Mouse (Mus musculus) C2C12 (cell line): ENCODE measurements around the gene Bricd5. TPM values are rescaled to one million over a fixed set of nuclear protein-coding genes. Genes with fewer than 3 reads are reported as not detected.

Experiments
- H3K27me3 ChIP-seq: one replicate; pipeline ENCODE4 v1.6.1; 2011; ENCODE audit not compliant: control insufficient read depth, insufficient read depth, insufficient read length
- H3K36me3 ChIP-seq: one replicate; pipeline ENCODE4 v1.6.1; 2011; ENCODE audit not compliant: control insufficient read depth, insufficient read depth
- H3K4me3 ChIP-seq: one replicate; pipeline ENCODE4 v1.5.1; 2011; ENCODE audit warnings: mild to moderate bottlenecking, control low read depth; ENCODE audit not compliant: poor library complexity, insufficient read depth, severe bottlenecking
- H3K79me2 ChIP-seq: one replicate; pipeline ENCODE4 v1.6.1; 2011; ENCODE audit not compliant: control insufficient read depth, insufficient read depth
- H3K79me3 ChIP-seq: one replicate; pipeline ENCODE4 v1.6.1; 2011; ENCODE audit warnings: low read depth, control low read depth
- H3ac ChIP-seq: one replicate; pipeline ENCODE3; 2011; ENCODE audit warnings: low read depth; ENCODE audit not compliant: control insufficient read depth, insufficient read length
- CEBPB ChIP-seq: IDR thresholded peaks from one replicate; pipeline ENCODE4 v1.6.1; 2011; ENCODE audit warnings: low read depth, mild to moderate bottlenecking, control low read depth, moderate library complexity
- CTCF ChIP-seq: IDR thresholded peaks from one replicate; pipeline ENCODE4 v1.5.1; 2011; ENCODE audit not compliant: control insufficient read depth, insufficient read depth, insufficient read length
- FOSL1 ChIP-seq: IDR thresholded peaks from one replicate; pipeline ENCODE4 v1.8.0; 2011; ENCODE audit warnings: mild to moderate bottlenecking, low read length; ENCODE audit not compliant: poor library complexity, insufficient read depth, severe bottlenecking
- MAX ChIP-seq: IDR thresholded peaks from one replicate; pipeline ENCODE4 v1.6.1; 2011; ENCODE audit warnings: mild to moderate bottlenecking, control low read depth
- MYOD1 ChIP-seq: IDR thresholded peaks from one replicate; pipeline ENCODE4 v1.6.1; 2011; ENCODE audit warnings: low read depth; ENCODE audit not compliant: control insufficient read depth, insufficient read length
- MYOG ChIP-seq: IDR thresholded peaks from one replicate; pipeline ENCODE4 v1.6.1; 2011; ENCODE audit not compliant: control insufficient read depth, insufficient read length; ENCODE audit errors: extremely low read depth
- USF1 ChIP-seq: IDR thresholded peaks from one replicate; pipeline ENCODE4 v1.6.1; 2011; ENCODE audit warnings: low read depth, mild to moderate bottlenecking, control low read depth, moderate library complexity
- polyA plus RNA-seq: library from polyadenylated mRNA; unstranded; fragments of >200 nt; fragmentation: generic; extraction: Trizol; gene quantifications from one replicate; pipeline ENCODE4 v1.2.1, GENCODE M21; 2012; ENCODE audit warnings: missing spikeins

Bricd5 gene
- polyA plus RNA-seq, 1 experiment: 0.06 TPM

DNA sequence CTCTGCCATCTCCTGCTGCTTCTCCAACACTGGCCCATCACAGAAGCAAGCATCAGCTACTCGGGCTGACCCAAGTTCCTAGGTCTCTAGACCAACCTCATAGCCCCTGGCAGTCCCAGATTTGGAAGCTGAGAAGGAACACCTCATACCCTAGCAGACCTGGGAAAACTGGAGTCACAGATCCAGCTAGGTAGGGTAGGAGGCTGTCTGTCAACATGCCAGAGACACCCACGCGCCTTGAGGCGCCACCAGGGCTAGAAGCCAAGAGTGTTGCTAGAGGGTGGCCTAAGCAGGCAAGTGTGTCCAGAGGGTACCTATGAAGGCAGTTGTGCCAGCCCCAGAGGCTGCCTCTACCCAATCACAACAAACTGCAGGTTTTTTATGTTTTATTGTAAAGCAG is 30.3 kb upstream of the Bricd5 start:
- TF ChIP-seq USF1 (no peak), FOSL1 (no peak), MYOG (no peak), CTCF (no peak), MAX (no peak), CEBPB (no peak), MYOD1 (no peak)
- Histone ChIP-seq H3K79me2 (no peaks in the 10 kb centered on the region), H3K27me3 (no peaks in the 10 kb centered on the region), H3K79me3 (no peaks in the 10 kb centered on the region), H3ac (no peak overlapping the region), H3K4me3 (no peak overlapping the region), H3K36me3 (peaks cover 28% of the 10 kb centered on the region)

DNA sequence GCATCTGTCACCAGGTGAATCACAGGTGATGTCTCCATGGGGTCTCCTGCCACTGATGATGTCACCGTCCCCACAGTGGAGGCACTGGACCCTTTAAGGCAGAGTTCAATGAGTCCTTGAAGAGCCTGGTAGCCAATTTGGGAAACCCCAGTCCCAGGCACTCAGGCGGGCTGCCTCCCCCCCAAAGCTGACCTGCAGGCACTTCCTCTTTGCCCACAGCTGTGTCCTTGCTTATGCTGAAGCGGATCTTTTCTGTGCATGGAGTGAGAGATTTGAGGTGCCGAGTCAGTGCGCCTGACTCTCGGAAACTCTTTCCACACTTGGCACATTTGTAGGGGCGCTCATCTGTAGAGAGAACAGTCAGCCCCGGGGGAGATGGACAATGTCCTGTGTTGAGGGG is 27.1 kb upstream of the Bricd5 start:
- H3K4me3 ChIP-seq: no peak overlapping the region
- TF ChIP-seq CTCF (no peak), MYOG (no peak), FOSL1 (no peak), CEBPB (no peak), MAX (no peak), USF1 (no peak), MYOD1 (no peak)
- H3K27me3 ChIP-seq: no peaks in the 10 kb centered on the region
- no peaks in the 10 kb centered on the region for H3K79me3 ChIP-seq
- H3ac ChIP-seq: no peak overlapping the region
- H3K79me2 ChIP-seq: peaks cover 4% of the 10 kb centered on the region
- H3K36me3 ChIP-seq: peaks cover 44% of the 10 kb centered on the region

DNA sequence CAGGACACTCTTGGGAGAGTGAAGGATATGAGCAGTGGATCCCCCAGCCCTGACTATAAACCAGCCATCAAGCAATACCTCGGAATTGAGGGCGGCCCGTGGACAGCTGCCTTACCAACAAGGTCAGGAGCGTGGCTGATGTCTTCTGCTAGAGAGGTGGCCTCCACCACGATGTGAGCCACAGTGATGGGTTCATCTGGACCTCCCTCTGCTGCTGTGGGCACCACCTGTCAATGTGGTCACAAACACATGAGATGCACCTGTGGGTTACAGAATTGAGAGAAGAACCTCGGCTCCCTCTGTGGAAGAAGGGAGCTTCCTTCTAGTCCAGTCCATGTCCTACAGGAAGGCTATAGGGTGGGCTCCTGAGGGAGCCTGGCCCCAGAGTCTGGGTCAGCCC is 24.2 kb upstream of the Bricd5 start:
- H3K27me3 ChIP-seq: no peaks in the 10 kb centered on the region
- TF ChIP-seq CEBPB: no peak
- TF ChIP-seq MYOG: no peak
- no peak for TF ChIP-seq MAX
- no peak for TF ChIP-seq CTCF
- TF ChIP-seq USF1: no peak
- no peak for TF ChIP-seq MYOD1
- TF ChIP-seq FOSL1: no peak
- H3ac ChIP-seq: no peak overlapping the region
- peaks cover 14% of the 10 kb centered on the region for H3K79me3 ChIP-seq
- H3K36me3 ChIP-seq: peaks cover 34% of the 10 kb centered on the region
- H3K79me2 ChIP-seq: peaks cover 33% of the 10 kb centered on the region
- H3K4me3 ChIP-seq: no peak overlapping the region

DNA sequence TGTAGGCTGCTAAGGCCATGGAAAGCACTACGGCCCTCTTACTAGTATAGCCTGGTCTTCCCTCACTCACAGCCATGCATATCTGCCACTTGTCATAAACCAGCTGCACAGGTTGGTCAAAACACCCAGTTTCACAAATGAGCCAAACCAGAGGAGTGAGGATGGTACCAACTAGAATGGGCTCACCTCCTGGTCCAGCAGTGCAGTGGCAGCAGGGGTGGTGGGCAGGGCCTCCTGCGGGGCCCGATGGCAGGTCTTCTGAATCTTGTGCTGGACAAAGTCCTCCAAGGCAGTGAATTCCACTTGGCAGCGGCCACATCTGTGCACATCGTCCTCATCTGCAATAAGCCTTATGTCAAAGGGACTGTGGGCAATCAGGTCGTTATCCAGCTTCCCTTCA is 22.5 kb upstream of the Bricd5 start:
- Histone ChIP-seq H3K79me3 (peaks cover 17% of the 10 kb centered on the region), H3K27me3 (no peaks in the 10 kb centered on the region), H3ac (no peak overlapping the region), H3K36me3 (peaks cover 25% of the 10 kb centered on the region), H3K4me3 (no peak overlapping the region), H3K79me2 (peaks cover 38% of the 10 kb centered on the region)
- TF ChIP-seq MAX (no peak), MYOG (no peak), USF1 (no peak), FOSL1 (no peak), CTCF (no peak)

DNA sequence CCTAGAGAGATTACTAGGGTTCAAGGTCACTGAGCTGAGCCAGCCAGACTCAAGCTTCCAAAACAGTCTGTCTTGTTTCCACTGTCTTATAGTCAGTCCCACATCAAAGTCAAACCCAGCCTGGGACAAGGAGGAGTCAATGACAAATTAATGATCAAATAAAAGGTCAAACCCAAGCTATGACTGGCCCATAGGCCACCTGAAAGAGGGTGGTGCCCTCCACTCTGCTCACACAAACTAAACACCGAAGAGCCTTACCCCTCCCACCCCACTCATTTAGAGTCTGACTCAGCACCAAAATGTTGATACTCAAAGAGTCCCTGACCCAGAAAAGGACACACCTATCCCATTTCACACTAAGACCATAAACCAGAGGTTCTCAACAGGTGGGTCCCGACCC is 20.3 kb upstream of the Bricd5 start:
- no peaks in the 10 kb centered on the region for H3K27me3 ChIP-seq
- peaks cover 43% of the 10 kb centered on the region for H3K79me2 ChIP-seq
- no peak overlapping the region for H3K4me3 ChIP-seq
- no peak for TF ChIP-seq MAX
- no peak for TF ChIP-seq CEBPB
- no peak overlapping the region for H3ac ChIP-seq
- peaks cover 17% of the 10 kb centered on the region for H3K36me3 ChIP-seq
- H3K79me3 ChIP-seq: peaks cover 19% of the 10 kb centered on the region

DNA sequence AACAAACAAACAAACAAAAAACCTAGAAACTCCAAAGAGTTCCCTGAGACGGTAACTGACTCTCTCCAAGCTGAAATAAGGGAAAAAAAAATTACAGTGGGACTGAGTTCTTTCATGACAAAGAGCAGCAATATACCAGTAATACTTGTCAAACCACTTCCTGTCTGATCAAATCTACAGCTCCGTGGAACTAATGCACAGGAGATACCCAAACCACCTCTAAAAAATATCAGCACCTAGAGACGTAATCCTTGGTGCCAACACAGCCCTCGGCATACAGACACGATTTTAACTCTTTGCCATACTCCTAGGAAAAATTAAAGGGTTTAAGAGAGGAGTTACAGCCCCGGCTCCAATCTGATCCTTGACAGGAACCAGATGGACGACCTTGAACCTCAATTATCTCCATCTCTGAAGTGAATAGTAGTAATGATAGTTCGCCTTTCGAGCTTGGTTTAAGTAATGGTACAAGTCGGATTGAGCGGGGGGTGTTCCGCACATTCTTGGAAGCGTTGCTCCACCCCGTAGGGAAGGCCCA is 19.4 kb upstream of the Bricd5 start:
- Histone ChIP-seq H3K36me3 (peaks cover 17% of the 10 kb centered on the region), H3K79me2 (peaks cover 43% of the 10 kb centered on the region), H3ac (no peak overlapping the region), H3K4me3 (peak overlapping the region; percentile 79), H3K79me3 (peaks cover 19% of the 10 kb centered on the region), H3K27me3 (no peaks in the 10 kb centered on the region)
- TF ChIP-seq USF1 (no peak), MYOG (no peak), MAX (no peak), MYOD1 (no peak), CTCF (no peak), CEBPB (no peak), FOSL1 (no peak)
